Mouse (Mus musculus): Measurements from ENCODE around the gene Stub1. TPM values are rescaled to one million over a fixed set of nuclear protein-coding genes. Genes with fewer than 3 reads are reported as not detected.
"Not testable (repeated sequence)": the region's sequence is repeated elsewhere in the genome, so short reads cannot be mapped to it uniquely, and the experiment has no call there.

The Stub1 gene
- total and polyA plus RNA-seq, 3 experiments: 74.0 to 99.7 TPM; not detected in 1

GRCm38 (mm10) chr17:25808028-25808427 is 25.2 kb downstream of the Stub1 start:
- H3K9ac ChIP-seq (ENCODE audit: control insufficient read depth, low read depth, low read length, poor library complexity, severe bottlenecking): no peak overlapping the region
- no peaks in the 10 kb centered on the region for H3K79me2 ChIP-seq (ENCODE audit: control insufficient read depth, insufficient read depth, low read length, poor library complexity)
- H3K27me3 ChIP-seq (ENCODE audit: control insufficient read depth in 1 of 2, insufficient read depth in 2 of 2, low read length in 2 of 2): peaks cover 3 to 4% of the 10 kb centered on the region in 2 experiments; a peak in 2 of 4 replicates
- no peak for TF ChIP-seq RCOR1 (IDR thresholded peaks at IDR 0.05; ENCODE audit: low read depth, low read length)
- TF ChIP-seq NELFE (IDR thresholded peaks at IDR 0.05; ENCODE audit: low read depth, low read length): no peak
- TF ChIP-seq MYB (IDR thresholded peaks at IDR 0.05; ENCODE audit: low read depth, low read length): no peak
- TF ChIP-seq E2F4 (IDR thresholded peaks at IDR 0.05; ENCODE audit: borderline replicate concordance, low read depth, low read length): no peak
- no peak for TF ChIP-seq ZMIZ1 (IDR thresholded peaks at IDR 0.05; ENCODE audit: low read depth, low read length)
- no peak for TF ChIP-seq JUND (IDR thresholded peaks at IDR 0.05; ENCODE audit: low read depth, low read length)
- no peak for TF ChIP-seq SMC3 (IDR thresholded peaks at IDR 0.05; ENCODE audit: low read depth, low read length)
- TF ChIP-seq GATA1 (IDR thresholded peaks at IDR 0.05; ENCODE audit: low read depth, low read length): no peak
- TF ChIP-seq RAD21 (IDR thresholded peaks at IDR 0.05; ENCODE audit: low read depth, low read length): no peak
- TF ChIP-seq MYC (IDR thresholded peaks at IDR 0.05; ENCODE audit: low read depth, low read length): no peak
- no peak for TF ChIP-seq GABPA (IDR thresholded peaks at IDR 0.05; ENCODE audit: low read depth, low read length)
- TF ChIP-seq POLR2A (IDR thresholded peaks at IDR 0.05; ENCODE audit: control insufficient read depth in 1 of 2, insufficient read depth in 1 of 2, low read depth in 1 of 2, low read length in 2 of 2, poor library complexity in 1 of 2): no peak
- no peak for TF ChIP-seq CHD1 (IDR thresholded peaks at IDR 0.05; ENCODE audit: low read depth, low read length)
- TF ChIP-seq POLR2AphosphoS5 (IDR thresholded peaks at IDR 0.05; ENCODE audit: borderline replicate concordance, low read depth, low read length): no peak
- no peak for TF ChIP-seq USF1 (IDR thresholded peaks at IDR 0.05; ENCODE audit: low read depth, low read length)
- TF ChIP-seq CHD2 (IDR thresholded peaks at IDR 0.05; ENCODE audit: low read length): no peak
- TF ChIP-seq TCF12 (IDR thresholded peaks at IDR 0.05; ENCODE audit: low read depth, low read length): no peak
- TF ChIP-seq HCFC1 (IDR thresholded peaks at IDR 0.05; ENCODE audit: low read depth, low read length): no peak
- H3K36me3 ChIP-seq (ENCODE audit: control insufficient read depth in 1 of 2, insufficient read depth in 2 of 2, low read length in 2 of 2): no peaks in the 10 kb centered on the region
- no peak overlapping the region for H3K4me3 ChIP-seq (ENCODE audit: control insufficient read depth in 1 of 2, insufficient read depth in 1 of 2, low read depth in 2 of 2, low read length in 2 of 2)
- H3K27ac ChIP-seq (ENCODE audit: control insufficient read depth, low read depth, low read length): no peak overlapping the region
- DNase-seq (ENCODE audit: low read depth, low spot score): no peak
- H3K4me1 ChIP-seq (ENCODE audit: control insufficient read depth in 1 of 2, insufficient read depth in 2 of 2, low read length in 2 of 2): peaks cover 0 to 8% of the 10 kb centered on the region in 2 experiments; a peak in 1 of 4 replicates
- H3K9me3 ChIP-seq (replicated peaks; ENCODE audit: insufficient read depth, low read length): no peaks in the 10 kb centered on the region

GRCm38 (mm10) chr17:25807452-25807851 is 25.8 kb downstream of the Stub1 start:
- H3K9me3 ChIP-seq (replicated peaks; ENCODE audit: insufficient read depth, low read length); DNase-seq (ENCODE audit: low read depth, low spot score); H3K4me1 ChIP-seq (ENCODE audit: control insufficient read depth in 1 of 2, insufficient read depth in 2 of 2, low read length in 2 of 2); H3K36me3 ChIP-seq (ENCODE audit: control insufficient read depth in 1 of 2, insufficient read depth in 2 of 2, low read length in 2 of 2); H3K9ac ChIP-seq (ENCODE audit: control insufficient read depth, low read depth, low read length, poor library complexity, severe bottlenecking); H3K27me3 ChIP-seq (ENCODE audit: control insufficient read depth in 1 of 2, insufficient read depth in 2 of 2, low read length in 2 of 2); H3K4me3 ChIP-seq (ENCODE audit: control insufficient read depth in 1 of 2, insufficient read depth in 1 of 2, low read depth in 2 of 2, low read length in 2 of 2); H3K79me2 ChIP-seq (ENCODE audit: control insufficient read depth, insufficient read depth, low read length, poor library complexity); H3K27ac ChIP-seq (ENCODE audit: control insufficient read depth, low read depth, low read length): not testable (repeated sequence)
- TF ChIP-seq CTCF (IDR thresholded peaks at IDR 0.05 in 2 of 3, conservative IDR thresholded peaks at IDR 0.05 in 1 of 3; ENCODE audit: control insufficient read depth in 1 of 3, insufficient read depth in 1 of 3, low read depth in 2 of 3, low read length in 3 of 3, poor library complexity in 1 of 3, severe bottlenecking in 1 of 3): peak in 1 of 3 experiments; percentile 20; a peak in 1 of 6 replicates
- peak; percentile 53; the same call in 1 of the 2 replicates for TF ChIP-seq TBP (IDR thresholded peaks at IDR 0.05; ENCODE audit: low read depth, low read length)
